Mouse (Mus musculus) regulatory T cell (primary cell): ENCODE results near the gene Cops7b.

Source experiments
- in situ Hi-C: fragments of 300-600 bp; cut with MboI, MseI; formaldehyde crosslinking; loops from one replicate; pipeline ENCODE4 v1.15.1; 2025; ENCODE audit warnings: high pct_unique_total_duplicates

The Cops7b gene

GRCm38 (mm10) chr1:86582451-86583096 is at the start of gene Cops7b, which contains the start of gene Pde6d:
Cops7b (plus strand) TSS chr1:86582904.
Pde6d (minus strand) TSS chr1:86582629.
- in situ Hi-C loops: loop anchor here (10.0 kb wide), 1 partner anchor 1042 kb away; the partner anchor contains the start of gene Inpp5d

DNA sequence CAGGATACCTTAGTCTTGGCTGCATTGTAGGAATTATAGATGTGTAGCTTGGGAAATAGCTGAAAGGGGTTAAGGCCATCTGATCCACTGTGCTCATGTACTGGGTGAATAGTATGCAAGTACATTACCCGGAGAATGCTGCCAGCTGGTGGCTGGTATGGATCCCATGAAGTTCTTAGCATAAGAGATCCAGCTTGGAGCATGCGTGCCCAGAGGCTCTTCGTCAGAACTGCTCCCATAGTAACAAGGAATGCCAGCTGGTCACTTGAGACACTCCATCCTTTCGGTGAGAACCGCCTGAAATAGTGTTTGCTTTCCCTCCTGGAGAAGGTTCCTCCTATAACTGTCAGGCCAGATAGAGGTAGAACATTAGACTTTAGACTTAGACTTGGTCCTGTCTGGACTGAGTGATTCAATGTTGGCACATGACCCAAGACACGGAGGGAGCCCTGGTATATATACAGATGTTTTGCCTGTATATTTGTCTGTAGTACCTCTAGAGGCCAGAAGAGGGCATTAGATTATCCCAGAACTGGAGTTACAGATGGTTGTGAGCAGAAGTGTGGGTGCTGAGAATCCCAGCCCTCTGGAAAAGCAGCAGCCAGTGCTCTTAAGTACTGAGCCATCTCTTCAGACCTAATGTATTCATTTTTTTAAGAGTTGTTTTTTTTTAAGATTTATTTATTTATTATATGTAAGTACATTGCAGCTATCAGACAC is 49.1 kb upstream of the Cops7b start:
- in situ Hi-C loops: loop anchor here (5.0 kb wide), 1 partner anchor 54 kb away; no protein-coding TSS in a partner anchor

GRCm38 (mm10) chr1:86538383-86538782 is 44.3 kb upstream of the Cops7b start:
- in situ Hi-C loops: loop anchor here (5.0 kb wide), 1 partner anchor 36 kb away; no protein-coding TSS in a partner anchor

DNA sequence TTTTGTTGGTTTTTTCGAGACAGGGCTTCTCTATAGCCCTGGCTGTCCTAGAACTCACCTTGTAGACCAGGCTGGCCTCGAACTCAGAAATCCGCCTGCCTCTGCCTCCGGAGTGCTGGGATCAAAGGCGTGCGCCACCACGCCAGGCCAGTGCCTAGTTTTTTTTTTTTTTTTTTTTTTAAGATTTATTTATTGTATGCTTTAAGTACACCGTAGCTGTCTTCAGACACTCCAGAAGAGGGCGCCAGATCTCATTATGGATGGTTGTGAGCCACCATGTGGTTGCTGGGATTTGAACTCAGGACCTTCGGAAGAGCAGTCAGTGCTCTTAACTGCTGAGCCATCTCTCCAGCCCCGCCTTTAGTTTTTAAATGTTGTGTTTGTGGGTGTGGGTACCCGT is 43.1 kb upstream of the Cops7b start:
- in situ Hi-C loops: loop anchor here (5.0 kb wide), 1 partner anchor 37 kb away; no protein-coding TSS in a partner anchor

DNA sequence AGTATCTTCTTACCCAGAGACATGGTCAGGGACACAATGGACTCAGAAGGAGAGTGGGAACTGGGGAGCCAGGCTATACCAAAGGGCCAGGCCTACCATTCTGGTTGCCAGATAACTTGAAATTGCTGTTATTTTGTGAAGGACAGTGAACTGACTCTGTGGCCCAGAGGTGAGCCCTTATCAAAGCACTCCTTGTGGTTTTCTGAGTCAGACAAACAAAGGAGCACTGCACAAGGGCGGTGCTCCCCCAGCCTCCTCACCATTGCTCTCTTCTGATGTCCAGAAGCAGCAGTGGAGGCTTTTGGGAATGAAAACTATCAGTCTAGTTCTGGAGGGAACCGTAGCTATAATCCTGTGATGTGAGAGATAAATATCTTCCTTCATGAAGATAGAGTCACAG is 40.1 kb upstream of the Cops7b start:
- in situ Hi-C loops: no loop called here

- in situ Hi-C loops: no loop called here
These were observed 35.9 kb upstream of the Cops7b start for GRCm38 (mm10) chr1:86546797-86547196.

DNA sequence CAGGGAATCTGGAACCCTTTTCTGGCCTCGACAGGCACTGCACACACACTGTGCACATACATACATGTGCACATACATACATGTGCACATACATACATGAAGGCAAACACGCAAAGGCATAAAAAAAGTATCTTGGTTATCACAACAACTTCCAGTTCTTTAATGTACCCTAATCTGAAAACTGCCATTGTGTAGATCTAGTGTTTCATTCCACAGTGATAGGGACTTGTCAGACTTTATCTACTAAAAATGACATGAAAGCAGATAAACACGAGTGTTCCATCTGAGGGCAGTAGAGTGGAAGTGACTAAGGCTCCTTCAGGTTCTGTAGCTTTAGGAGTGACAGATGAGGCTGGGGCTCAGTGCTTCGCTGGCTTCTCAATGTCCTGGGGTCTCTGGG is 31.4 kb upstream of the Cops7b start:
- in situ Hi-C loops: no loop called here

GRCm38 (mm10) chr1:86551877-86552276 is 30.8 kb upstream of the Cops7b start:
- in situ Hi-C loops: no loop called here

GRCm38 (mm10) chr1:86555665-86556064 is 27.0 kb upstream of the Cops7b start:
- in situ Hi-C loops: no loop called here

DNA sequence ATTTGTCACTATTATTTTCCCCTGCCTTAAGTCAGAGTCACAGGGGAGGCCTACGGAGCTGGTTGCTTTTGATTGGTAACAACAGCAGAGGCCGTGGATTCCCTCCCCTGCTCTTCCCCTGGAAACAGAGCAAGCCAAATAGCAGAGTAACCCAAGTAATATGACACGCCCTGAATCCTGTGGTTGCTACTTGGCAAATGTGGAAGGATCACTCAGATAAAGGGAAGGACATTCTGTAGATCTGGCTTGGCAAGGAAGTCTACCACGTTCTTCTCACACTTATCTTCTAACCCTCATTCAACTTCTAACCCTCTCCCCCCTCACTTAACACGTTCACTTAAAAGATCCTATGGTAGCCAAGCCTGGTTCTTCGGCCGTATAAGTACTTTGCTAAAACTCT is 24.8 kb upstream of the Cops7b start:
- in situ Hi-C loops: no loop called here

GRCm38 (mm10) chr1:86559232-86559631 is 23.5 kb upstream of the Cops7b start:
- in situ Hi-C loops: no loop called here

DNA sequence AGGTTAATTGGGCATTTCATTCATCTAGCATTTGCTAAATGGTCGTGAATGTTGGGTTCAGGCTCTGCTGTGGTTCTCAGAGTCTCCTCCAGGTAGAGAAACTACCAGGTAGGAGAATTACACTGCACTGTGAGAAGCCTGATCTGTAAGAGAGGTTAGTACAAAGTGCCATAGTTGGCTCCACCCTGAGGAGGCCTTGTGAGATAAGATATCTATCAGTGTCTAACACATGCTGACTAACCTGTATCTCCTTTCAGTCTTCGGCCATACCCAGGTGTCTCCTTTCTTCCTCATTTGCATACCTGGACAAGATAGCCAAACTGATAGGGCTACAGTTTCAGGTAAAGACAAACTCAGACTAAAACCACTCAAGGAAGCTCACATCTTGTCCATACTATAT is 20.0 kb upstream of the Cops7b start:
- in situ Hi-C loops: no loop called here

GRCm38 (mm10) chr1:86568409-86568808 is 14.3 kb upstream of the Cops7b start:
- in situ Hi-C loops: no loop called here

DNA sequence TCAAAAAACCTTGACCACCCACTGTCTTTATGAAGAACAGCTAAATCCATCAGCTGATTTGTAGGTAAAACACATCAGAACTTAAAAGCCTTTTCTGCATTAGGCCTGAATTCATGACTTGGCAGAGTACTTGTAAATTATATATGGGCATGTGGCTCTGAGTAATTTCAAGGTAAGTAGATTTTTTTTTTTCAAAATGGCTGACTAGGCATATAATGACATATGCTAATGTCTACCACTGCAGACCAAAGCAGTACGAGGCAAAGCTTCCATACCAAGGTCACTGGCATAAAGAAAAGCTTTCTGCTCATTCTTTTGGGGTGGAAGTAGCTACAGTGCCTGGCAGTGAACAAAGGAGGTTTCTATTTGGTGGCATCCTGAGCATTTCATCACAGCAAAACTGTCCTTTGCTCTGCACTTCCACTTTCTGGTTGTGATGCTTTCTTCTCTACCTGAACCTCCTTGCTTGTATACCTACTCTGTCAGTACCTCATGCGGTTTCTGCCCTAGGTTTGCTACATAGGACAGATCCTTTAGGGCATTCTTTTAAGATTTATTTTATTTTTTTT is 13.3 kb upstream of the Cops7b start:
- in situ Hi-C loops: no loop called here

GRCm38 (mm10) chr1:86571381-86571780 is 11.3 kb upstream of the Cops7b start:
- in situ Hi-C loops: no loop called here

GRCm38 (mm10) chr1:86571941-86572340 is 10.8 kb upstream of the Cops7b start:
- in situ Hi-C loops: no loop called here

GRCm38 (mm10) chr1:86580426-86580825 is 2.3 kb upstream of the Cops7b start:
- in situ Hi-C loops: loop anchor here (10.0 kb wide), 1 partner anchor 1044 kb away; the partner anchor contains the start of gene Inpp5d

GRCm38 (mm10) chr1:86581692-86582450 is 833 bp upstream of the Cops7b start:
- in situ Hi-C loops: loop anchor here (10.0 kb wide), 1 partner anchor 1043 kb away; the partner anchor contains the start of gene Inpp5d

DNA sequence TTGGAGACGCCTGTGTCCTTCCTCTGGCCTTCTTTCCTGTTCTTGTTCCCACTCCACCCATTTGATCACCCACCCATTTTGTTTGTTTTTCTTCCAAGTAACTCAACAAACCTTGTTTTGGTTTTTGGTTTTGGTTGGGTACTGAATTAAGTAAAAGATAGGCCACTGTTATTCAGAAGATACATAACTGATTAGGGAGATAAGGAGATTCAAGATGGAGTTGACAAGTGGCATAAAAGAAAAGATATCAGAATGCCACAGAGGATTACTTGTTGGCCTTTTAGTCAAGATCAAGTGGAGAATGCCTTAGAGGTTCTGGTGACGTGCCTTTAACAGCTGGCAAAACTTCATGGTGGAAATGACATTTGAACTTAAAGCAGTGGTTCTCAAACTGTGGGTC is 1.0 kb downstream of the Cops7b start:
- in situ Hi-C loops: loop anchor here (10.0 kb wide), 1 partner anchor 1041 kb away; the partner anchor contains the start of gene Inpp5d

- in situ Hi-C loops: loop anchor here (5.0 to 10.0 kb wide), 2 partner anchors 55 to 1038 kb away; partner anchors contain the start of gene Inpp5d
These were observed 4.3 kb downstream of the Cops7b start for GRCm38 (mm10) chr1:86586992-86587391.

DNA sequence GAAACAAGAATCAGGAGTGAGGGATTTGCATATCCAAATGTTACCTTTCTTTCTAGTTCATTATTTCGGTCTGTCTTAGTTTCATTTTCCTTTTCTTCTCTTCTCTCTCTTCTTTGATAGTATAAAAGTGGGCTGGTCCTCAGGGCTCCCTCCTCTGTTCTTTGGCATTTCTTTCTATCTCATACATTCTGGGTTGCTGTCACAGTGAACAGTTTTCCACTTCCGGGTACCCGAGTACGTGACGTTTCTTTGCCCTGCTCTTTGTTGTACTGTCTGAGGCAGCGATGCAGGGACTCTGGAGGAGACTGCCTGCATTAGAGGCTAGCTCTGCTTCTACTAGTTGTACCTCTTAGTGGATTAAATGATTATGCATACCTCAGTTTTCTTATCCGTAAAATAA is 11.8 kb downstream of the Cops7b start:
- in situ Hi-C loops: no loop called here

DNA sequence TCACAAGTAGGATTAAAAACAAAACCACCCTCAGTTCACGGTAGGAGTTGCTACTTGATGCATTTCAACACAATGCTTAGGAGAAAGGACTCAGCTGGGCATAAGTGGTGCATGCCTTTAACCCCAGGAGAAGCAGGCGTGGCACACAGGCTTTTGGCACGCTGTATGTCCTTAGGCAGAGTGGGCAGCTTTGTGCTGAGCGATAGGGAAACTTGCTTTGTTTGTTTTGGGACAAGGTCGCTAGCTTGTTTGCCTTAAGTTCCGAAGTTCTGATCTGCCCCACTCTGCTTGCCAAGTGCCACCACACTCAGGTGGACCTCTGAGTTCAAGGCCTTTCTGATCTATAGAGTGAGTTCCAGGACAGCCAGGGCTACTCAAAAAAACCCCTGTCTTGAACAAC is 12.6 kb downstream of the Cops7b start:
- in situ Hi-C loops: no loop called here
